Mouse (Mus musculus): ENCODE data around the gene Ube2g2. TPM values are rescaled to one million over a fixed set of nuclear protein-coding genes. Genes with fewer than 3 reads are reported as not detected.

Ube2g2 gene
- polyA plus RNA-seq, 1 experiment = 40.2 TPM

DNA sequence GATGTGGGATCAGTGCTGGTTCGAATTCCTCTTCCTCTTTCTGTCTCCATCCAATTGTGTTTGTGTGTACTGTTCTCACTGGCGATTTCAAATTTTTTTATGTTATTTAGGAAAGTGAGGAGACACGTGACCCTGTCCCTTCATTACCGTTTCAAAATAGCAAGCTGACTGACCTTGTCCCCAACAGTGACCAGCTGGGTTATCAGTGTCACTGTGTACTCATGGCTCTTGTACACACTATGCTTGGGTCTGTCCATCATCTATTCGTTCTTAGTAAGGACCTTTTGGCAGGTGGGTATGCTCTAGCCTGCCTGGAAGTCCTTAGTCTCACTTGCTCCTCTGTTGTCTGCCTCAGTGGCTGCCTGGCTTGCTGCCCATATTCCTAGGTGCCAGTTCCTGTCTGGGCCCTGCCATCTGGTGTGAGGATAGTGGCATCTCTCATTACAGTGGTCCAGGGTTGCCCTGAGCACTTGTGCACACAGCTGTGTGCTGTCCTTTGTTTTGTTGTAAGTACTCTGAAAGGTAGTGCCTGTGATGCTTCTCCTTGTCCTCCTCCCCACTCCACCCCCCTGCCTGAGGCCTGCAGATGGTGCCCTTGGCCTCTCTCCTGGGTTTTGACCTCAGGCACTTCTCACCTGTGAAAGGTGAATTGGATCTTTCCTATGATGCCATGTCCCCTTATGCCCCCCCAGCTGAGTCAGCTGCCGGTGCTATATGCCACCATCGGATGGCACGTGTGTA is 11.7 kb upstream of the Ube2g2 start:
- Histone ChIP-seq H3K27me3 (ENCODE audit: control insufficient read depth, insufficient read depth, low read length, poor library complexity, severe bottlenecking) (no peaks in the 10 kb centered on the region), H3K9ac (ENCODE audit: low read depth, poor library complexity, severe bottlenecking) (no peak overlapping the region), H3K4me3 (ENCODE audit: low read depth, low read length) (no peak overlapping the region), H3K9me3 (replicated peaks; ENCODE audit: control insufficient read depth, insufficient read depth, low read length, poor library complexity, severe bottlenecking) (no peaks in the 10 kb centered on the region), H3K36me3 (ENCODE audit: control insufficient read depth, insufficient read depth, low read length, poor library complexity, severe bottlenecking) (peaks cover 30% of the 10 kb centered on the region), H3K4me1 (ENCODE audit: control insufficient read depth, insufficient read depth, low read length) (peaks cover 5% of the 10 kb centered on the region), H3K27ac (ENCODE audit: insufficient read depth, low read length) (no peak overlapping the region)
- TF ChIP-seq CTCF (IDR thresholded peaks at IDR 0.05; ENCODE audit: low read depth, low read length) = no peak
- TF ChIP-seq POLR2A (IDR thresholded peaks at IDR 0.05; ENCODE audit: insufficient read depth, low read length) = no peak
- TF ChIP-seq EP300 (IDR thresholded peaks at IDR 0.05; ENCODE audit: insufficient read depth, low read depth, low read length) = 0 out of 2 replicates have a peak, but pooled peaks have one; percentile 54

DNA sequence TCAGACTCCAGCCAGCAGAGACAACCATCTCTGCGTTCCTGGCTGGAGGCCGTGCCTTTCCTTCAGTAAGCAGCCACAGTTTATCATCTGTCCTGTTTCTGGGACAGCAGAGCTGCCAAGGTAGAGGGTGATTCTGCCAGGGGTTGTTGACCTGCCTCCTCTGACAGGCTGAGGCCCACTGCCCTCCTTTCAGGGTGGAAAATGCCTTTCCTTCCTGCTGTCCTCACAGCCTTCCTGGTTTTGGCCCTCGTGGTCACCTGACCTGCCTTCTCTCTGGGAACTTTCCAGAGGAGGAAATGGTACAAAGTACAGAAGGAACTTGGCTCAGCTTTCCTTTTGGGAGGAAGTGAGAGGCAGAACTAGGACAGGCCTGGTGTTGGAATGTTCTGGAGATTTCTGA is 8.7 kb upstream of the Ube2g2 start:
- no peak overlapping the region for H3K27ac ChIP-seq (ENCODE audit: insufficient read depth, low read length)
- H3K9ac ChIP-seq (ENCODE audit: low read depth, poor library complexity, severe bottlenecking) = no peak overlapping the region
- H3K9me3 ChIP-seq (replicated peaks; ENCODE audit: control insufficient read depth, insufficient read depth, low read length, poor library complexity, severe bottlenecking) = no peaks in the 10 kb centered on the region
- TF ChIP-seq EP300 (IDR thresholded peaks at IDR 0.05; ENCODE audit: insufficient read depth, low read depth, low read length) = no peak
- TF ChIP-seq POLR2A (IDR thresholded peaks at IDR 0.05; ENCODE audit: insufficient read depth, low read length) = no peak
- TF ChIP-seq CTCF (IDR thresholded peaks at IDR 0.05; ENCODE audit: low read depth, low read length) = no peak
- no peaks in the 10 kb centered on the region for H3K27me3 ChIP-seq (ENCODE audit: control insufficient read depth, insufficient read depth, low read length, poor library complexity, severe bottlenecking)
- H3K4me3 ChIP-seq (ENCODE audit: low read depth, low read length) = no peak overlapping the region
- peaks cover 5% of the 10 kb centered on the region for H3K4me1 ChIP-seq (ENCODE audit: control insufficient read depth, insufficient read depth, low read length)
- peaks cover 43% of the 10 kb centered on the region for H3K36me3 ChIP-seq (ENCODE audit: control insufficient read depth, insufficient read depth, low read length, poor library complexity, severe bottlenecking)

DNA sequence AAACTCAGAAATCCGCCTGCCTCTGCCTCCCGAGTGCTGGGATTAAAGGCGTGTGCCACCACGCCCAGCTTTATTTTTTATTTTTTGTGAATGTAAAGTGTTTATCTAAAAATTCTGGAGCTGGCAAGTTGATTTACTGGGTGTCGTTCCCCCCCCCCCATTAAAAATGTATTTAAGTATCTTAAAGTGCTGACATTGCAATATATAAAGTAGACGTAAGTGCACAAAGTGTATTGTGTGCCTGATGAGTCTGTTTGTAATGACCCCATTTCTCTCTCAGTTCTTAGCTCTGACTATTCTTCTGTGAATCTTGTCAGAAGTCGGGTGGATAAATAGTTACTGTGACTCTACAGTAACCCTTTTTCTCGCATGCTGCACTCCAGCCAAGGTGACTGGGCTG is 6.4 kb upstream of the Ube2g2 start:
- H3K36me3 ChIP-seq (ENCODE audit: control insufficient read depth, insufficient read depth, low read length, poor library complexity, severe bottlenecking) = peaks cover 41% of the 10 kb centered on the region
- H3K9me3 ChIP-seq (replicated peaks; ENCODE audit: control insufficient read depth, insufficient read depth, low read length, poor library complexity, severe bottlenecking) = no peaks in the 10 kb centered on the region
- TF ChIP-seq EP300 (IDR thresholded peaks at IDR 0.05; ENCODE audit: insufficient read depth, low read depth, low read length) (no peak), CTCF (IDR thresholded peaks at IDR 0.05; ENCODE audit: low read depth, low read length) (no peak), POLR2A (IDR thresholded peaks at IDR 0.05; ENCODE audit: insufficient read depth, low read length) (no peak)

DNA sequence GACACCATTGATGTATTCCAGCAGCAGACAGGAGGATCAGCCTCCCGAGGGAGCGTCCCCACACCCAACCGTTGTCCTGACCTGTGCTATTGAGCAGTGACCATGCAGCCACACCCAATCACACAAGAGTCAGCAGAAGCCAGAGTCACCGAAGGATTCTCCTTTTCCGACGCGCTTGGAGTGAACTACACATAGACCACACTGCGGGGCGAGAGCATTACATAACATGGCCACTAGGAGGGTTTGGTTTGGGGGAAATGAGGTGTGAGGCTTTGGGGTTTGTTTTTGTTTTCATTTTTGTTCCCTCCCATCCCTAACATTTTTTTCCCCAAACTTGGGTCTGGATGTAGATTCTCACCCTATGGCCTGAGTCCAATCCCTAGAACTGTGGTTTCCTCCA is 5.9 kb upstream of the Ube2g2 start:
- Histone ChIP-seq H3K4me3 (ENCODE audit: low read depth, low read length) (no peak overlapping the region), H3K36me3 (ENCODE audit: control insufficient read depth, insufficient read depth, low read length, poor library complexity, severe bottlenecking) (peaks cover 41% of the 10 kb centered on the region), H3K9ac (ENCODE audit: low read depth, poor library complexity, severe bottlenecking) (no peak overlapping the region), H3K27me3 (ENCODE audit: control insufficient read depth, insufficient read depth, low read length, poor library complexity, severe bottlenecking) (no peaks in the 10 kb centered on the region), H3K4me1 (ENCODE audit: control insufficient read depth, insufficient read depth, low read length) (no peaks in the 10 kb centered on the region), H3K27ac (ENCODE audit: insufficient read depth, low read length) (no peak overlapping the region), H3K9me3 (replicated peaks; ENCODE audit: control insufficient read depth, insufficient read depth, low read length, poor library complexity, severe bottlenecking) (no peaks in the 10 kb centered on the region)
- no peak for TF ChIP-seq EP300 (IDR thresholded peaks at IDR 0.05; ENCODE audit: insufficient read depth, low read depth, low read length)
- TF ChIP-seq POLR2A (IDR thresholded peaks at IDR 0.05; ENCODE audit: insufficient read depth, low read length) = no peak
- no peak for TF ChIP-seq CTCF (IDR thresholded peaks at IDR 0.05; ENCODE audit: low read depth, low read length)

More for the DNA sequence above, 6.4 kb upstream of the Ube2g2 start:
- no peak overlapping the region for H3K27ac ChIP-seq (ENCODE audit: insufficient read depth, low read length)
- no peak overlapping the region for H3K4me3 ChIP-seq (ENCODE audit: low read depth, low read length)
- H3K4me1 ChIP-seq (ENCODE audit: control insufficient read depth, insufficient read depth, low read length) = peaks cover 2% of the 10 kb centered on the region
- H3K9ac ChIP-seq (ENCODE audit: low read depth, poor library complexity, severe bottlenecking) = no peak overlapping the region
- no peaks in the 10 kb centered on the region for H3K27me3 ChIP-seq (ENCODE audit: control insufficient read depth, insufficient read depth, low read length, poor library complexity, severe bottlenecking)

DNA sequence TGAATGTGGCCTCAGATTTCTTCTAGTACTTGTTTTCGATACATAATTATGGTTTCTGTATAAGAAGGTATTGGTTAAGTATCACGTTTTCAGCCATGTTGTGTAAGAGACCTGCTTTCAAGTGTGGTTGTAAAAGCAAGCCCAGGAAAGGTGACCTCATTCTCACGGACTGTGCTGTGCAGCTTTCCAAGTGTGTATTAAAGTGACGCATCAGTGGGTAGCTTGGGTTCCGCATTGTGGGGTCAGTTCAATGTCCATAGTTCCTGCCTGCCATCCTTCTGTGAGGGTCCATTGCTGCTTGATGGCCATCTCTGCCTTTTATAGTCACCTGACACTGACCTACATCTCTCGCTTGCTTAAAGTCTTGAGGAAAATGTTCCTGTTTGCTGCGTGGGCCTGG is 5.1 kb upstream of the Ube2g2 start:
- Histone ChIP-seq H3K9ac (ENCODE audit: low read depth, poor library complexity, severe bottlenecking) (no peak overlapping the region), H3K4me1 (ENCODE audit: control insufficient read depth, insufficient read depth, low read length) (no peaks in the 10 kb centered on the region), H3K9me3 (replicated peaks; ENCODE audit: control insufficient read depth, insufficient read depth, low read length, poor library complexity, severe bottlenecking) (no peaks in the 10 kb centered on the region), H3K4me3 (ENCODE audit: low read depth, low read length) (no peak overlapping the region), H3K27ac (ENCODE audit: insufficient read depth, low read length) (no peak overlapping the region), H3K27me3 (ENCODE audit: control insufficient read depth, insufficient read depth, low read length, poor library complexity, severe bottlenecking) (no peaks in the 10 kb centered on the region), H3K36me3 (ENCODE audit: control insufficient read depth, insufficient read depth, low read length, poor library complexity, severe bottlenecking) (peaks cover 36% of the 10 kb centered on the region)
- TF ChIP-seq CTCF (IDR thresholded peaks at IDR 0.05; ENCODE audit: low read depth, low read length) (no peak), POLR2A (IDR thresholded peaks at IDR 0.05; ENCODE audit: insufficient read depth, low read length) (no peak), EP300 (IDR thresholded peaks at IDR 0.05; ENCODE audit: insufficient read depth, low read depth, low read length) (no peak)

DNA sequence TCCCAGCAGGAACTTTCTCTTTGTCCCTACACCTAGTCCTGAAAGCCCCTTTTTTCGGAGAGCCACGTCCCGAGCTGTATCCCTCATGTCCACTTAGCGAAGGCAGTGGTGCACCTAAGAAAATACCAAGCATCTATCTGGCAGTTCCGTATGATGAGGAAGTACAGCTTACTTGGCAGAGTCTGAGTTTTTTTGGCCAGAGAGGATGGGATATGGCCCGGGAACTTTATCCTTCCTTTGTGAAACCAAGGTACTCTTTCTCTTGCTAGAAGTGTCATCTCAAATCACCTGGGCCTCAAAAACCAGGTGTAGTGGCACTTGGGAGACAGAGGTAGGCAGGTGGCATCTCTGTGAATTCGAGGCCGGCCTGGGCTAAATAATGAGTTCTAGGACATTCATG is 529 bp upstream of the Ube2g2 start:
- 0 out of 2 replicates have a peak overlapping the region, but pooled peaks have one; percentile 10 for H3K27ac ChIP-seq (ENCODE audit: insufficient read depth, low read length)
- peak overlapping the region; percentile 79 for H3K4me3 ChIP-seq (ENCODE audit: low read depth, low read length)

More for the DNA sequence above, 529 bp upstream of the Ube2g2 start:
- H3K9me3 ChIP-seq (replicated peaks; ENCODE audit: control insufficient read depth, insufficient read depth, low read length, poor library complexity, severe bottlenecking) = no peaks in the 10 kb centered on the region
- H3K27me3 ChIP-seq (ENCODE audit: control insufficient read depth, insufficient read depth, low read length, poor library complexity, severe bottlenecking) = no peaks in the 10 kb centered on the region
- H3K36me3 ChIP-seq (ENCODE audit: control insufficient read depth, insufficient read depth, low read length, poor library complexity, severe bottlenecking) = peaks cover 10% of the 10 kb centered on the region; the same call in 1 of the 2 replicates
- H3K9ac ChIP-seq (ENCODE audit: low read depth, poor library complexity, severe bottlenecking) = peak overlapping the region; percentile 98
- peaks cover 2% of the 10 kb centered on the region for H3K4me1 ChIP-seq (ENCODE audit: control insufficient read depth, insufficient read depth, low read length)
- TF ChIP-seq POLR2A (IDR thresholded peaks at IDR 0.05; ENCODE audit: insufficient read depth, low read length) = no peak
- no peak for TF ChIP-seq CTCF (IDR thresholded peaks at IDR 0.05; ENCODE audit: low read depth, low read length)
- no peak for TF ChIP-seq EP300 (IDR thresholded peaks at IDR 0.05; ENCODE audit: insufficient read depth, low read depth, low read length)
